Mouse (Mus musculus) G1E-ER4 (cell line): ENCODE data around the gene Grpel1. TPM values are rescaled to one million over a fixed set of nuclear protein-coding genes. Genes with fewer than 3 reads are reported as not detected.

Experiments
- GATA1 ChIP-seq: IDR thresholded peaks from one replicate; pipeline ENCODE4 v1.8.0; 2012; ENCODE audit warnings: low read length, inconsistent platforms
- polyA plus RNA-seq: library from polyadenylated mRNA; stranded (reverse); fragments of >175 nt; gene quantifications from 2 replicates; pipeline ENCODE4 v1.2.3, GENCODE M21; 2012

The Grpel1 gene
- polyA plus RNA-seq, 1 experiment, result 18.1 TPM

GRCm38 (mm10) chr5:36522782-36523181, 58.0 kb downstream of the Grpel1 start:
- TF ChIP-seq GATA1, result no peak

- no peak for TF ChIP-seq GATA1
Measured at GRCm38 (mm10) chr5:36523219-36523703, 58.5 kb downstream of the Grpel1 start.

Other genes with a start within 250 kb of the Grpel1 start
- not detected in 2 replicates for gene Sorcs2, start 66.9 kb upstream of the Grpel1 start, polyA plus RNA-seq
- 15.2 and 18.6 TPM in 2 replicates for gene Tada2b, start 19.3 kb downstream of the Grpel1 start, polyA plus RNA-seq
- gene Ccdc96, start 19.6 kb downstream of the Grpel1 start, polyA plus RNA-seq, result 0.13 and 0.23 TPM in 2 replicates
- gene Tbc1d14, start 128.3 kb downstream of the Grpel1 start, polyA plus RNA-seq, result 11.2 and 17.3 TPM in 2 replicates
- 4.1 and 5.3 TPM in 2 replicates for gene D5Ertd579e, start 231.0 kb downstream of the Grpel1 start, polyA plus RNA-seq